Mouse (Mus musculus): ENCODE results near the gene Cdadc1.
"Not testable (repeated sequence)": the region's sequence is repeated elsewhere in the genome, so short reads cannot be mapped to it uniquely, and the experiment has no call there.

The Cdadc1 gene

GRCm38 (mm10) chr14:59597398-59598259 is at the start of gene Cdadc1:
TSS of gene Cdadc1 (minus strand) at chr14:59597959.
- peak; percentile 85 for DNase-seq (ENCODE audit: low read depth, low spot score)

GRCm38 (mm10) chr14:59646826-59647697 is 49.3 kb upstream of the Cdadc1 start:
- DNase-seq (ENCODE audit: low read depth, low spot score) = no peak

GRCm38 (mm10) chr14:59644896-59645295 is 47.1 kb upstream of the Cdadc1 start:
- no peak for DNase-seq (ENCODE audit: low read depth, low spot score)

GRCm38 (mm10) chr14:59644166-59644565 is 46.4 kb upstream of the Cdadc1 start:
- no peak for DNase-seq (ENCODE audit: low read depth, low spot score)

GRCm38 (mm10) chr14:59643582-59643981 is 45.8 kb upstream of the Cdadc1 start:
- DNase-seq (ENCODE audit: low read depth, low spot score) = no peak

GRCm38 (mm10) chr14:59641856-59642255 is 44.1 kb upstream of the Cdadc1 start:
- DNase-seq (ENCODE audit: low read depth, low spot score) = no peak

- no peak for DNase-seq (ENCODE audit: low read depth, low spot score)
Observed at GRCm38 (mm10) chr14:59638906-59639703, 41.3 kb upstream of the Cdadc1 start.

GRCm38 (mm10) chr14:59633988-59634387 is 36.2 kb upstream of the Cdadc1 start:
- DNase-seq (ENCODE audit: low read depth, low spot score) = no peak

GRCm38 (mm10) chr14:59633295-59633898 is 35.6 kb upstream of the Cdadc1 start:
- no peak for DNase-seq (ENCODE audit: low read depth, low spot score)

- no peak for DNase-seq (ENCODE audit: low read depth, low spot score)
Observed at GRCm38 (mm10) chr14:59632067-59632466, 34.3 kb upstream of the Cdadc1 start.

- DNase-seq (ENCODE audit: low read depth, low spot score) = no peak
Observed at GRCm38 (mm10) chr14:59630096-59630495, 32.3 kb upstream of the Cdadc1 start.

GRCm38 (mm10) chr14:59629308-59629707 is 31.5 kb upstream of the Cdadc1 start:
- DNase-seq (ENCODE audit: low read depth, low spot score) = peak; percentile 59

GRCm38 (mm10) chr14:59627823-59628222 is 30.1 kb upstream of the Cdadc1 start:
- no peak for DNase-seq (ENCODE audit: low read depth, low spot score)

- no peak for DNase-seq (ENCODE audit: low read depth, low spot score)
Observed at GRCm38 (mm10) chr14:59627142-59627680, 29.5 kb upstream of the Cdadc1 start.

- DNase-seq (ENCODE audit: low read depth, low spot score) = no peak
Observed at GRCm38 (mm10) chr14:59626711-59627110, 29.0 kb upstream of the Cdadc1 start.

- no peak for DNase-seq (ENCODE audit: low read depth, low spot score)
Observed at GRCm38 (mm10) chr14:59625806-59626364, 28.1 kb upstream of the Cdadc1 start.

- DNase-seq (ENCODE audit: low read depth, low spot score) = peak; percentile 76
Observed at GRCm38 (mm10) chr14:59625158-59625805, 27.5 kb upstream of the Cdadc1 start, which contains the start of gene Shisa2. TSS of gene Shisa2 (plus strand) at chr14:59625308.

GRCm38 (mm10) chr14:59624326-59624885 is 26.6 kb upstream of the Cdadc1 start:
- no peak for DNase-seq (ENCODE audit: low read depth, low spot score)

- no peak for DNase-seq (ENCODE audit: low read depth, low spot score)
Observed at GRCm38 (mm10) chr14:59616802-59617201, 19.0 kb upstream of the Cdadc1 start.

GRCm38 (mm10) chr14:59614149-59614548 is 16.4 kb upstream of the Cdadc1 start:
- DNase-seq (ENCODE audit: low read depth, low spot score) = not testable (repeated sequence)
